Mouse (Mus musculus): ENCODE results near the gene Cyfip2. TPM values are rescaled to one million over a fixed set of nuclear protein-coding genes. Genes with fewer than 3 reads are reported as not detected.

The Cyfip2 gene
- polyA plus RNA-seq, 1 experiment from 2014 or later: 65.1 TPM

- no peak overlapping the region for H3K4me2 ChIP-seq (replicated peaks)
- 80% methylated on average over 7 of the region's 7 CpGs for WGBS
- no peak overlapping the region for H3K27ac ChIP-seq
- no peaks in the 10 kb centered on the region for H3K27me3 ChIP-seq
- H3K9me3 ChIP-seq (replicated peaks): no peaks in the 10 kb centered on the region
- no peak overlapping the region for H3K9ac ChIP-seq
- peaks cover 24% of the 10 kb centered on the region for H3K4me1 ChIP-seq
- H3K4me3 ChIP-seq: no peak overlapping the region
- no peak for ATAC-seq (ENCODE audit: low FRiP score)
- H3K36me3 ChIP-seq: no peaks in the 10 kb centered on the region
These were observed 1.9 kb upstream of the Cyfip2 start for GRCm38 (mm10) chr11:46314534-46314933.

DNA sequence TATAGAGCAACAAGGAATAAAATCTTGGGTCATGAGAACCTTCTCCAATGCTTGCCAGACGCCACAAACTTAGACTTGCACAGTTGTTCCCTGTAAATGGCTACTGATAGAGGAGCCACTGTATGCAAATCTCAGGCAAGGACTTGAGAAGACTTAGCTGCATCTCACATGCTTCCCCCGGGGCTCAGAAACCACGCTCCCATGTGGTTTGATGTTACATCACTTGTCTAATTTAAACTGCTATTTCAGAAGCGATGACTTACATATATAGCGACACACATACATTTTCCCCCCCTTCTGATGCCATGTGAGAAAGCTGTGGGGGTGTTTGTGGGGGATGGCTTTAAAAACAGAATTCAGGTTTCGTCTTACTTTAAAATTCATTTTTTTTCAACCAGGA lies 1.2 kb upstream of the Cyfip2 start:
- 83% methylated on average over 6 of the region's 6 CpGs for WGBS
- no peak for ATAC-seq (ENCODE audit: low FRiP score)
- Histone ChIP-seq H3K9ac (no peak overlapping the region), H3K27me3 (no peaks in the 10 kb centered on the region), H3K9me3 (replicated peaks) (no peaks in the 10 kb centered on the region), H3K4me2 (replicated peaks) (no peak overlapping the region), H3K4me1 (peaks cover 31% of the 10 kb centered on the region), H3K27ac (no peak overlapping the region), H3K4me3 (no peak overlapping the region), H3K36me3 (no peaks in the 10 kb centered on the region)

DNA sequence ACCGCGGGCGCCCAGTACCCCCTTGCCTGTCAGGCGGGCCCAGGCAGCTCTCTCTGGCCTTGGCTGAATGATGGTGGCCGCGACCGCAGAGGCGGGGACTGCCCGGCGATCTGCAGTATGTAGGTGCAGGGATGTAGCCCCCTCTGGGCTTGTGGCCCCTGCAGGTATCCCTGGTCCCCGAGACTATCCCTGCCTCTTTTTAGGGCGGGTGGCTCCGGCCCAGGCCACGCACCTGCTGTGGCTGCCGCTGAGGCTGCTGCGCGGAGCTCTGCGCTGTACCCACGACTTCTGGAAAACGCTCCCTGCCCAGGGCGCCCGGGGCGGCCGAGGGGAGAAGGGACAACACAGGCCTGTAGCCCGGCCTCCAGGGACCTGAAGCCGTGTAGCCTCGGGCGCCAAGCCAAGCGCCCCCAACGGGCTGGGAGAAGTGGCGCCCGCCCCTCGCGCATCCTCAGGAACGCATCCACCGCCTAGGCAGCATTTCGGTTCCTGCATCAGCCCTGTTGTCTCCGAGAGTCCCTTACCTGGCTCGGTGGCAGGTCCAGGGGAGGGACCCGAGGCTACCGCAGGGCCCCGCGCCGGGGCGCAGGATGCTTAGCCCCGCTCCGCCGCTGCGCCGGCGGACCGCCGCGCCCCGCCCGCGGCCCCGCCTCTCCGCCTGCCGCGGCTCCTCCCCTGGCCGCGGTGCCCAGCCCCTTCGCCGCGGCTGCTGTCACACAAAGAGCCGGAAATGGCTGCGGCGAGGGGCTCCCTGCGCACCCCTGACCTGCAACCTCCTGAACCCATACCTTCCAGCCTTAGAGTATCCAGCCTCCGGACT lies 746 bp downstream of the Cyfip2 start:
- Histone ChIP-seq H3K27ac (peak overlapping the region; percentile 90), H3K4me2 (replicated peaks) (peak overlapping the region; percentile 68), H3K27me3 (no peaks in the 10 kb centered on the region), H3K4me3 (peak overlapping the region; percentile 70), H3K9ac (peak overlapping the region; percentile 89), H3K9me3 (replicated peaks) (no peaks in the 10 kb centered on the region), H3K36me3 (0 out of 2 replicates have a peak, but pooled peaks cover 3% of the 10 kb centered on the region), H3K4me1 (peaks cover 37% of the 10 kb centered on the region)
- ATAC-seq (ENCODE audit: low FRiP score): peak; percentile 86
- WGBS: under 1% methylated on average over 50 of the region's 71 CpGs

GRCm38 (mm10) chr11:46311181-46311702 lies 1.4 kb downstream of the Cyfip2 start:
- Histone ChIP-seq H3K36me3 (0 out of 2 replicates have a peak, but pooled peaks cover 3% of the 10 kb centered on the region), H3K4me2 (replicated peaks) (peak overlapping the region; percentile 68), H3K9ac (peak overlapping the region; percentile 89), H3K27me3 (no peaks in the 10 kb centered on the region), H3K9me3 (replicated peaks) (no peaks in the 10 kb centered on the region), H3K4me3 (peak overlapping the region; percentile 70), H3K27ac (peak overlapping the region; percentile 90), H3K4me1 (peaks cover 37% of the 10 kb centered on the region)
- WGBS: 9% methylated on average over 14 of the region's 14 CpGs
- ATAC-seq (ENCODE audit: low FRiP score): peak; percentile 1; the same call in 1 of the 2 replicates

DNA sequence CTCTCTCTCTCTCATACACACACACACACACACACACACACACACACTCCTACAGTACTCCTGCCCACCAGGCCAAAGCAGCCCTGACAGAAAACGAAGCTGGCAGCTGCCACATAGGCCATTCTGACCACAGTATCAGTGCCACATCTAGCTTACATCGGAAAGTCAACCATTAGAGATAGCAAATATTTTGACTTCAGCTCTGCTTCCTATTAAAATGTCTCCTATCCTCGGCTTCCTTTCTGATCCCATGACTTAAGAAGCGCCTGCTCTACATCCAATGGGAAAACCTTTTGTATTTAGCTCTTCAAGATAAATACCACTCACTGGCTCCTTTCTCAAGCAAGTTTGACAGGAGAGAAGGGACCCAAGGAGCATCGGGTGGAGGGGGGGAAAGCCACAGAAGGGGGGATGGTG lies 2.0 kb downstream of the Cyfip2 start:
- H3K4me2 ChIP-seq (replicated peaks): peak overlapping the region; percentile 68
- no peaks in the 10 kb centered on the region for H3K27me3 ChIP-seq
- peaks cover 37% of the 10 kb centered on the region for H3K4me1 ChIP-seq
- peak overlapping the region; percentile 90 for H3K27ac ChIP-seq
- H3K9ac ChIP-seq: peak overlapping the region; percentile 89
- WGBS: 53% methylated on average over 5 of the region's 5 CpGs
- H3K36me3 ChIP-seq: 0 out of 2 replicates have a peak, but pooled peaks cover 3% of the 10 kb centered on the region
- H3K4me3 ChIP-seq: peak overlapping the region; percentile 70
- ATAC-seq (ENCODE audit: low FRiP score): no peak; the same call in 1 of the 2 replicates
- H3K9me3 ChIP-seq (replicated peaks): no peaks in the 10 kb centered on the region

- 28% methylated on average over 10 of the region's 10 CpGs for WGBS
- Histone ChIP-seq H3K4me1 (peaks cover 42% of the 10 kb centered on the region), H3K9ac (peak overlapping the region; percentile 89), H3K36me3 (0 out of 2 replicates have a peak, but pooled peaks cover 3% of the 10 kb centered on the region), H3K27ac (peak overlapping the region; percentile 90), H3K4me3 (peak overlapping the region; percentile 70), H3K9me3 (replicated peaks) (no peaks in the 10 kb centered on the region), H3K4me2 (replicated peaks) (peak overlapping the region; percentile 68), H3K27me3 (no peaks in the 10 kb centered on the region)
- ATAC-seq (ENCODE audit: low FRiP score): peak; percentile 64
These were observed 2.7 kb downstream of the Cyfip2 start for GRCm38 (mm10) chr11:46309808-46310555.

- peak overlapping the region; percentile 90 for H3K27ac ChIP-seq
- no peak for ATAC-seq (ENCODE audit: low FRiP score)
- no peaks in the 10 kb centered on the region for H3K9me3 ChIP-seq (replicated peaks)
- 0 out of 2 replicates have a peak, but pooled peaks cover 3% of the 10 kb centered on the region for H3K36me3 ChIP-seq
- WGBS: 67% methylated on average over 20 of the region's 20 CpGs
- peak overlapping the region; percentile 68 for H3K4me2 ChIP-seq (replicated peaks)
- peaks cover 46% of the 10 kb centered on the region for H3K4me1 ChIP-seq
- no peaks in the 10 kb centered on the region for H3K27me3 ChIP-seq
- peak overlapping the region; percentile 70 for H3K4me3 ChIP-seq
- peak overlapping the region; percentile 89; the same call in 1 of the 2 replicates for H3K9ac ChIP-seq
These were observed 3.4 kb downstream of the Cyfip2 start for GRCm38 (mm10) chr11:46309111-46309741.

DNA sequence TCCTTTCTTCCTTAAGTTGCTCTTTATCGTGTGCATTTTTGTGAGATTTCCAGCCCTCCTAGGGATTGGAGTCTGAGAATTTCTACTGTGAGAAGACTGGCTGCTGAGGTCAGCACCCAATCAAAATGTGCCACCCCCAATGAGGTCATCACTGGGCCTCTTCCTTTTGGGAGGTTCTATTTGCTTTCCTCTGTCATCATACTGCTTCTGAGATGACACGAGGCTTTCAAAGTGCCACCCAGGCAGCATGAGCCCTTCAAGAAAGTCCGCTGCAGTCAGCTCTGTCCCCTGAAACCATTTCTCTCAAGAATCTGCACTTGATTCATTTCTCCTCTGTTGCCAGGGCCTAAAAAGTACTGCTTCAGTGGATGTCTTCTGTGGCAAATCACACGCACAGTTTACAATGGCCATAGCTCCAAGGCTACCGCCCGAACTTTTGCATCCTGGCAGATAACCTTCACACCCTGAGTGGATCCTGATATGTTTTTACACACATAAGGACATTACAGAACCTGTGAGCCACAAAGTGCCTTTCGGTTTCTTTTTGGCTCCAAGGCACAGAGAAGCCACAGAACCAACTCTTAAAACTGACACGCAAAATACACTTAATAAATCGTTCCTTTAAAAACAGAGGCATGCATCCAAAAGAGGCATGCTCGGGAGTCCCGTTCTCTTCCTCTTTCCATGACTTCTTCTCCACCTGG lies 4.2 kb downstream of the Cyfip2 start:
- Histone ChIP-seq H3K9me3 (replicated peaks) (no peaks in the 10 kb centered on the region), H3K27me3 (no peaks in the 10 kb centered on the region), H3K27ac (no peak overlapping the region), H3K4me2 (replicated peaks) (0 out of 2 replicates have a peak overlapping the region, but pooled peaks have one; percentile 68), H3K36me3 (0 out of 2 replicates have a peak, but pooled peaks cover 3% of the 10 kb centered on the region), H3K4me3 (no peak overlapping the region), H3K4me1 (peaks cover 46% of the 10 kb centered on the region), H3K9ac (no peak overlapping the region)
- 91% methylated on average over 11 of the region's 11 CpGs for WGBS
- no peak for ATAC-seq (ENCODE audit: low FRiP score)

GRCm38 (mm10) chr11:46307768-46308167 lies 4.9 kb downstream of the Cyfip2 start:
- H3K4me3 ChIP-seq: no peak overlapping the region
- H3K36me3 ChIP-seq: 0 out of 2 replicates have a peak, but pooled peaks cover 3% of the 10 kb centered on the region
- 95% methylated on average over 7 of the region's 7 CpGs for WGBS
- no peak overlapping the region for H3K9ac ChIP-seq
- no peak overlapping the region for H3K27ac ChIP-seq
- H3K4me1 ChIP-seq: peaks cover 43% of the 10 kb centered on the region
- no peaks in the 10 kb centered on the region for H3K9me3 ChIP-seq (replicated peaks)
- H3K27me3 ChIP-seq: no peaks in the 10 kb centered on the region
- H3K4me2 ChIP-seq (replicated peaks): no peak overlapping the region
- ATAC-seq (ENCODE audit: low FRiP score): no peak

GRCm38 (mm10) chr11:46306776-46307175 lies 5.9 kb downstream of the Cyfip2 start:
- 96% methylated on average over 7 of the region's 7 CpGs for WGBS
- Histone ChIP-seq H3K27ac (no peak overlapping the region), H3K4me1 (peaks cover 41% of the 10 kb centered on the region), H3K27me3 (no peaks in the 10 kb centered on the region), H3K4me3 (no peak overlapping the region), H3K9ac (no peak overlapping the region), H3K36me3 (0 out of 2 replicates have a peak, but pooled peaks cover 3% of the 10 kb centered on the region), H3K4me2 (replicated peaks) (no peak overlapping the region), H3K9me3 (replicated peaks) (no peaks in the 10 kb centered on the region)
- ATAC-seq (ENCODE audit: low FRiP score): no peak

DNA sequence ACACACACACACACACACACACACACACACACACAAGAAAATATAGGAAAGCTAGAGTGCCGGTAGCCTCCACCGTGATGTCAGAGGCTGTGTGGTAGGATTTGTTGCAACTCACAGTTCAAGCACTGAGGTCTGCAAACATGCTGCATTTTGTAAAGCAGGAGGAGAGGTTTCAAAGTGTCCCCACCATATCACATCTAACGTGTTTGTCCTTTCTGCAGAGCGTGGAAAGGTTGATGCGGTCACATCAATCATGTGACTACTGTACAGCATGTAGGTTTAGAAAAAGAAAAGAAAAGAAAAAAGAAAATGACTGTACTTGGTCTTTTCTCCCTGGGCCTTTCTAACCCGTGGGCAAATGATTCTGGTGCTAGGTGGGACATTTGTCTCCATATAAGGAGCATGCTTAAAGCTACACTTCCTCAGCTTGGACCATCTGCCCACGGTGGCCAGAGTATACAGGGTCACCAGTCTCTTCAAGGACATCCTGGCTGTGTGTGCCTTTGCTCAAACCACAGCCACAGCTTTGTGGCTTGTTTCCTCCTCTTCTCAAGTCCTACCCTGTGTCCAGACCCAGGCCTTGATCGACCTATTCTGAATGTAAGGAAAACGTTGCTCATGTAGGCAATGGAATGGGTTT lies 6.7 kb downstream of the Cyfip2 start:
- no peaks in the 10 kb centered on the region for H3K9me3 ChIP-seq (replicated peaks)
- 0 out of 2 replicates have a peak, but pooled peaks cover 3% of the 10 kb centered on the region for H3K36me3 ChIP-seq
- no peak overlapping the region for H3K4me3 ChIP-seq
- H3K27me3 ChIP-seq: no peaks in the 10 kb centered on the region
- WGBS: 82% methylated on average over 9 of the region's 9 CpGs
- no peak overlapping the region for H3K9ac ChIP-seq
- no peak for ATAC-seq (ENCODE audit: low FRiP score)
- H3K4me1 ChIP-seq: peaks cover 37% of the 10 kb centered on the region
- no peak overlapping the region for H3K27ac ChIP-seq
- H3K4me2 ChIP-seq (replicated peaks): no peak overlapping the region
